Mouse (Mus musculus) brain, adult 10 weeks (tissue): ENCODE data around the gene Grrp1. TPM values are rescaled to one million over a fixed set of nuclear protein-coding genes. Genes with fewer than 3 reads are reported as not detected.

Experiments used
- polyA plus RNA-seq: library from polyadenylated mRNA; stranded (reverse); fragments of 350-450 nt; fragmentation: Illumina TruSeq; extraction: RNeasy Lipid Tissue Mini Kit (QIAGEN cat#74804); gene quantifications from one replicate; pipeline ENCODE4 v1.2.3, GENCODE M21; 2015; ENCODE audit warnings: low read depth, low replicate concordance

Gene Grrp1
- 4.2 TPM for polyA plus RNA-seq

DNA sequence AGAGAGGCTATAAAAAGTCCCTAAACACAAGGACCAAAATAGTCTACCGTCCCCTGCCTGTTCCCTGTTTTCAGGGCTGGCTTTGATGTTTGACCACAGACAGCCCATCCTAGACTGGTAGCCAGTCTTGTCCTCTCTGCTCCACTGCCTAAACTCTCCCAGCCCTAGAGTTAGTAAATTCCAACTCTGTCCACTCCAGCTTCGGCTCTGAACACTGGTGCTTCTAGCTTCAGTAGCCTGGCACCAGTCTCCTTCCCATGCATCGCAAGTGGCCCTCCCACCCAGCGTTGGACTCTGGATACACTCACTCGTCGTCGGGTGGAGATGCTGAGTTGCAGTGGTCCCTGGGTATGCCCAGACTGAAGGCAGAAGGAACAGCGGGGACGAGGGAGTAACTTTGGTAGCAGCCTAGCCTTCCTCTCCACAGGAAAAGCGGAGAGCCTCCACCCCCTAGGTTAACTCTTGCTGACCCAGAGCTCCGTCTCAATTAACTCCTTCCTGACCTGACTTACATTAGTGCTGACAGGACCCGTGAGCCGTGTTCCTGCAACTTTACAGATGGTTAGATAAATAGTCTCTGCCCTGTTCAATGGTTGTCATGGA is at the start of gene Grrp1:
Gene Grrp1, minus strand, starts transcription at position 385 of the 603 bp plus-strand sequence.

DNA sequence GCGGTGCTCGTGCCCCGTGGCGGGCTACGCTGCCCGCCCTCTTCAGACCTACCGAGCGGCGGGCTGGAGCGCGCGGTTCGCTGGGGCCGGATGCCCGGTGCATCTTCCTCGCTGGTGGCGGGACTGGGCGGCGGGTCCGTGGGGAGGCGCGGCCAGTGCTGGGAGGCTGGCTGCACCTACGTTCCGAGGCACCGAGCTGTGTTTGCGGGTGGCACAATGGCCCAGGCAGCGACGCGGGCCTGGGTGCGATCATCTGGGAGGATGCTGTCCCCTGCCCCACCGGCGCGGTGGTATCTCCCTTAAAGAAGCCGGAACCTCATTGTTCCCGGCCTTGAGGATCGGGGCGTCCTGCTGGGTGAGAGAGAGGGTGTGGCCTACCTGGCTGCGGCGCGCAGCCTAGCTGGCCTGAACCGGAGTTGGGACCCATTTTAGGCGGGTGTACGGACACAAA is 33.7 kb upstream of the Grrp1 start, which contains the start of gene Pdik1l:
Gene Pdik1l, minus strand, starts transcription at position 321 of the 451 bp plus-strand sequence.

DNA sequence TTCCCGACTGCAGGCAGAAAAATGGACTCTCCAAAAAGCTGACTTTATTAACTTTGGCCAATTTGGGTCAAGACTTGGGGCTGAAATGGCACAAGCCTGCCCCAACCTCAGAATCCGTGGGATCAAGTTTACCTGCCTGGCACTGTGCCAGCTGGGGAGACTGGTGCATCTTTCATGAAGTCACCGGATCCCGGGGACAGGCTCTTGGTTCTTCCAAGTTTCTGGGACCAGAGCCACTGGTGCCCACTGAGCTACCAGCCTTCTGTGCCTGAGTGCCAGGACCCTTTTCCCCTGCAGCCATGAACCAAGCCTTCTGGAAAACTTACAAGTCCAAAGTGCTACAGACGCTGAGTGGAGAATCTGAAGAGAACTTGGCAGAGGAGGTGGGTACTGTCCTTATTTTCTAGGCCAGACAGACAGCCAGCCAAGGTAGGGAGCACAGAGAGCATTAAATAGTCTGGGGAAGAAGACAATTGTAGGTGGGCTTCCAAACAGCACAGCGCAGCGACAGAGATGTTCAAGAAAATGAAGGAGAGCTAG is 7.1 kb downstream of the Grrp1 start, which contains the start of gene Gm30191:
Gene Gm30191, plus strand, starts transcription at position 217 of the 540 bp plus-strand sequence.

DNA sequence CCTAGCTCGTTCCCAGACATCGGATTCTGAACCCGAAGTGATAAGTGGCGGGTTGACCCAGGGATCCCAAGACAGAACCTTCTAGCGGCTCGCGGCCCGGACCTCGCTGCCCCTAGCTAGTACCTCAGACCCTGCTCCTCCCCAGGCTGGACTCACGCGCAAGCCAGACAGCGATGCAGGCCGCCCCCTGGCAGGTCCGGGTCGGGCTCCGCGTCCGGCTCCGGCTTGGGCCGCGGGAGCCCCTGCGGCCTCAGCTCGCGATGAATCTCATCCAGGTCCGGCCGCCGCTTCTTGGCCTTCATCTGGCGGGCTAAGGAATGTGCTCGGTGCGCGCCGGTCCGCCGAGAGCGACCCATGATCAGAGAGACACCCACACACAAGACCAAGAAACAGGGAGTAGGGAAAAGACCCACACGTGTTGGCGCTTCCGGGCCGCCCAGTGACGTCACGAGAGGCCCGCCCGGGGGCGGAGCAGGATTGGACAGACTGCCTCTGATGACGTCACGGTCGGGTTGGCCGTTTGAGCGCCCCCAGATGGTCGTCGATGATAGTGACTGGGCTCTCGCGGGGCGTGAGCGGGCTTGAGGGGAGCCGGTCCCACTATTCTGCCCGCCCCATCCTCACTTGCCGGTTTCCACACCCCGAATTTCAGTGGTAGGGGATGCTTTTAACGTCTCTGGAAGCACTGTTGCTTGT is 8.6 kb downstream of the Grrp1 start, which contains the start of gene Zfp593:
Gene Zfp593, minus strand, starts transcription at position 445 of the 696 bp plus-strand sequence.

DNA sequence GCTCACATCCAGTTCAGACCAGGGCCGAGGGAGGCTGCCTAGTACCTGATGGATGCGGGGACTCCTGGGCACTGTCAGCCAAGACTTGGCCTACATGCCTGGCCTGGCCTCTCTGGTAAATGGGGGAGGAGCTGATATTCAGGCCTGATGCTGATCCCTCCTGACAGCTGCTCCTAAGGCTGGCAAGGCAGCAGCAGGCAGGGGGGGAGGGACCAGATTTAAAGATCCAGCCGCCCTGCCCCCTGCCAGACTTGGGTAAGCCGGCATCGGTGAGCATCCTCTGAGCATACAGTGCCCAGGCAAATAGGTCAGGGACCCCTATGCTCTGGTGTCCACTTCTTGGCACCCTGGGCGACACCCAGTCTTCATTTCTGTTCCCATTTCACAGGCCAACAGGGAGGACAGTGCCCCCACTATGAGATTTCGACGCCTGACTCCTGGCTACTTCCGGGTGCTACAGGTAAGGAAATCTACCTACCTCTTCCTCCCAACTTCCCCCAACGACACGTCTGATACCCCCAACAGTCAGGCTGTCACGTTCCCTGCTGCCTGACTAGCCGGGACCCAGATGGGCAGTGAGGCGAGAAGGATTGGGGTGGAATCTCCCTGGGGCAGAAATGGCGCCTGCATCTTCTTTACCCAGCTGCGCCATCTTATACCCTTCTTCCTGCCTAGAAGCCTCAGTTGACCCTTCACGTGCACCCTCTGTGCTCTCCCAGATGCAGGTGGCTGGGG is 10.2 kb downstream of the Grrp1 start, which contains the start of gene E130218I03Rik:
Gene E130218I03Rik, plus strand, starts transcription at position 147 of the 735 bp plus-strand sequence.

DNA sequence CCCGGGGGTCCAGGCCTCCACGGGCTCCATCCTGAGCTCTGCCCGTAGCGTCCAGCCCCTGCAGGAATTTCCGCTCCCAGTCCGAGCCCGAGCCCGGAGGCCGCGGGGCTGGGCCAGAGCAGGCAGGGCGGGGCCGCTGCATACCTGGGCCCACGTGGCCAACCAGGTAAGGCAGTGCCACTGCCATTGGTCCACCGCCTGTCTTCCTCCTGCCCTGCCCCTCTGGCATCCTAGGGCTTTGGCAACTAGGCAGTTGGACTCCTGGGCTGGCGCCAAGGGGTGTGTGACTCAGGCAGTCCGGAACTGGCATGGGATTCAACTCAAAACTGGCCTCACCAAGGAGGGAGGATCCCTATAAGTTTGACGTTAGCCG is 15.6 kb downstream of the Grrp1 start, which contains the start of gene Cnksr1:
Gene Cnksr1, minus strand, starts transcription at position 121 of the 373 bp plus-strand sequence.

DNA sequence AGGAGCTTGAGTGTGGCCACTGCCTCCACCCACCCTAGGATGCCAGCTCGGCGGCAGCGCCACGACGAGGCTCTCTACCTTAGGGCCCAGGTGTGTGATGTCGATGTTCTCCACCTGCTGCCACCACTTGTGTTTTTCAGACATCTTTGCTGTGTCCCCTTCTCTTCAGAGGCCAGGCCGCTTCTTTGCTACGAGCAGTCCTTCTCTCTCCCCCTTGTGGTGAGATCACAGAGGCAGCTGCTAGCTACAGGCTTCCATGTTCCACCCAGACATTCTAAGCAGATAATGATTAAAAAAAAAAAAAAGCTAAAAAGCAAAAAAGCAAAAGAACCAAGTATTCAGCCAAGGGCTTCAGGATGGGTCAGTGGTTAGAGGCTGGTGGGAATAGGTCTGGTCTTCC is 26.7 kb downstream of the Grrp1 start, which contains the start of gene Catsper4:
Gene Catsper4, minus strand, starts transcription at position 190 of the 400 bp plus-strand sequence.

DNA sequence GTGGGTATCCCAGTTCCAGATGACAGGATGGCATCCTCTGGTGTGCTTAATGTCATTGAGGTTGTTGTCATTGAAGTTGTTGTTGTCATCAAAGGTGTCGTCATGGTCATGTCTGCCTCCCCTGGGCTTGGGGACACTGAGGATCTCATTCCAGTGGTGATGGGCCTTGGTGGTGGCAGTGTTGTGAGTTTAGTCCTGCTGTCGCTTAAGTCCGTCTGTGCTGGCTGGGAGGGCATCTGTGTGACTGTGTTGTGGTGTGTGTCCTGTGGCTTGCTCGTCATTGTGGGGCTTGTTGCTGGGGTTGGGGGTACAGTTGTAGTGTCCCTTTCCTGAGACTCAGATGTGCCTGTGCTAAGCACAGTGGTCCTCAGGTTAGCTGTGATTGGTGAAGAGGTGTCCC is 51.0 kb downstream of the Grrp1 start, which contains the start of gene Gm7534:
Gene Gm7534, minus strand, starts transcription at position 101 of the 400 bp plus-strand sequence.

Other genes starting within 250 kb of the Grrp1 start
- 0.12 TPM for gene Lin28a, start 235.3 kb downstream of the Grrp1 start, polyA plus RNA-seq
- gene Zfp683, start 200.3 kb downstream of the Grrp1 start, polyA plus RNA-seq, result not detected
- gene Crybg2, start 193.3 kb downstream of the Grrp1 start, polyA plus RNA-seq, result 3.2 TPM
- gene Cd52, start 159.0 kb downstream of the Grrp1 start, polyA plus RNA-seq, result 9.8 TPM
- gene Ubxn11, start 151.5 kb downstream of the Grrp1 start, polyA plus RNA-seq, result 19.3 TPM
- 286 TPM for gene Sh3bgrl3, start 125.3 kb downstream of the Grrp1 start, polyA plus RNA-seq
- gene Cep85, start 67.0 kb downstream of the Grrp1 start, polyA plus RNA-seq, result 12.2 TPM
- gene Gm7534, start 51.1 kb downstream of the Grrp1 start, polyA plus RNA-seq, result not detected
- not detected for gene Catsper4, start 26.7 kb downstream of the Grrp1 start, polyA plus RNA-seq
- gene Cnksr1, start 15.7 kb downstream of the Grrp1 start, polyA plus RNA-seq, result 0.18 TPM
- gene E130218I03Rik, start 10.4 kb downstream of the Grrp1 start, polyA plus RNA-seq, result not detected
- gene Zfp593, start 8.5 kb downstream of the Grrp1 start, polyA plus RNA-seq, result 12.3 TPM
- gene Gm30191, start 7.2 kb downstream of the Grrp1 start, polyA plus RNA-seq, result not detected
- gene Pdik1l, start 33.8 kb upstream of the Grrp1 start, polyA plus RNA-seq, result 11.7 TPM
- not detected for gene Trim63, start 61.0 kb upstream of the Grrp1 start, polyA plus RNA-seq
- gene Slc30a2, start 89.1 kb upstream of the Grrp1 start, polyA plus RNA-seq, result not detected
- gene Extl1, start 129.7 kb upstream of the Grrp1 start, polyA plus RNA-seq, result 32.5 TPM
- 6.1 TPM for gene Pafah2, start 142.2 kb upstream of the Grrp1 start, polyA plus RNA-seq
- 1,473 TPM for gene Stmn1, start 214.2 kb upstream of the Grrp1 start, polyA plus RNA-seq
- 74.5 TPM for gene Paqr7, start 242.6 kb upstream of the Grrp1 start, polyA plus RNA-seq